Mouse (Mus musculus) gastrocnemius, postnatal 14 days (tissue): ENCODE measurements around the gene Cd68. TPM values are rescaled to one million over a fixed set of nuclear protein-coding genes. Genes with fewer than 3 reads are reported as not detected.
"Not testable (repeated sequence)": the region's sequence is repeated elsewhere in the genome, so short reads cannot be mapped to it uniquely, and the experiment has no call there.

Source experiments
- DNase-seq: peaks from one replicate; pipeline ENCODE4 v3.0.0; 2021; ENCODE audit warnings: mixed read lengths
- intact Hi-C: fragments of 180-260 bp; cut with DNase I; formaldehyde crosslinking; loops from one replicate; pipeline ENCODE4 v1.15.1; 2025; ENCODE audit warnings: low total_unique reads
- microRNA-seq, 2 experiments: library from miRNA; unstranded; fragments of <30 nt; microRNA quantifications; one replicate each; pipeline ENCODE4 v1.2.0; 2021
- total RNA-seq, 2 experiments: library from RNA; stranded (reverse); gene quantifications; 2 replicates each; pipeline ENCODE4 v1.2.3; 2021

Gene Cd68
- total RNA-seq, 2 experiments from 2014 or later, result 4.0 to 4.6 TPM

- intact Hi-C loops, result no loop called here
- DNase-seq, result no peak
Measured at GRCm38 (mm10) chr11:69645860-69646259, 20.1 kb downstream of the Cd68 start.

GRCm38 (mm10) chr11:69635471-69635870 lies 30.5 kb downstream of the Cd68 start:
- intact Hi-C loops, result no loop called here
- DNase-seq, result no peak

- DNase-seq, result peak; percentile 80
- intact Hi-C loops, result no loop called here
Measured at GRCm38 (mm10) chr11:69633128-69633866, 32.7 kb downstream of the Cd68 start.

- intact Hi-C loops, result no loop called here
- DNase-seq, result peak; percentile 100
Measured at GRCm38 (mm10) chr11:69632284-69633089, 33.5 kb downstream of the Cd68 start, which contains the start of gene Fxr2. Gene Fxr2 (plus strand): TSS chr11:69632990.

GRCm38 (mm10) chr11:69629802-69630201 lies 36.2 kb downstream of the Cd68 start:
- intact Hi-C loops, result loop anchor here (5.0 kb wide), 1 partner anchor 37 kb away; the partner anchor contains the start of gene Cd68
- no peak for DNase-seq

GRCm38 (mm10) chr11:69628286-69628685 lies 37.7 kb downstream of the Cd68 start:
- intact Hi-C loops, result loop anchor here (5.0 kb wide), 1 partner anchor 39 kb away; the partner anchor contains the start of gene Cd68
- DNase-seq, result peak; percentile 67

- DNase-seq, intact Hi-C loops: not testable (repeated sequence)
Measured at GRCm38 (mm10) chr11:69624339-69624738, 41.6 kb downstream of the Cd68 start.

- intact Hi-C loops, result no loop called here
- no peak for DNase-seq
Measured at GRCm38 (mm10) chr11:69623006-69623405, 42.9 kb downstream of the Cd68 start.

GRCm38 (mm10) chr11:69622406-69622805 lies 43.5 kb downstream of the Cd68 start:
- intact Hi-C loops, result no loop called here
- no peak for DNase-seq

GRCm38 (mm10) chr11:69621571-69622268 lies 44.2 kb downstream of the Cd68 start, which contains the start of gene Sat2:
Gene Sat2 (plus strand): TSS chr11:69622024.
- peak; percentile 69 for DNase-seq
- intact Hi-C loops, result no loop called here

GRCm38 (mm10) chr11:69620394-69621081 lies 45.4 kb downstream of the Cd68 start:
- DNase-seq, result no peak
- intact Hi-C loops, result no loop called here

GRCm38 (mm10) chr11:69617805-69618204 lies 48.1 kb downstream of the Cd68 start, which contains the start of gene Shbg:
Gene Shbg (minus strand): TSS chr11:69617905.
- DNase-seq, result no peak
- intact Hi-C loops, result no loop called here

GRCm38 (mm10) chr11:69616781-69617180 lies 49.2 kb downstream of the Cd68 start:
- intact Hi-C loops, result no loop called here
- DNase-seq, result no peak

- not testable (repeated sequence) for DNase-seq
- intact Hi-C loops, result loop anchor here (5.0 kb wide), 1 partner anchor 37 kb away; no protein-coding TSS in a partner anchor
Measured at GRCm38 (mm10) chr11:69614257-69614588, 51.7 kb downstream of the Cd68 start.

Small RNAs within 50 kb of the gene (microRNA-seq; reads per million reads assigned to microRNA genes)
- gene Mir1934 (2.5 to 3.2 reads per million in 2 experiments), gene Mir467f (0 reads per million in 2 experiments)

Other genes starting within 250 kb of the Cd68 start
- under 1 TPM; 0.06 to 0.07 TPM for gene Dnah2, start 117.0 kb downstream of the Cd68 start, total RNA-seq
- gene Efnb3, start 105.9 kb downstream of the Cd68 start, total RNA-seq, result 1 to 10 TPM in 1 of 2 experiments, under 1 TPM in 1; 0.71 to 1.3 TPM
- 1 to 10 TPM; 3.5 to 4.0 TPM for gene Wrap53, start 85.9 kb downstream of the Cd68 start, total RNA-seq
- 10 to 100 TPM; 15.2 to 22.7 TPM for gene Trp53, start 85.8 kb downstream of the Cd68 start, total RNA-seq
- gene Atp1b2, start 60.2 kb downstream of the Cd68 start, total RNA-seq, result 100 to 1,000 TPM; 384 to 403 TPM
- gene Shbg, start 48.2 kb downstream of the Cd68 start, total RNA-seq, result under 1 TPM; 0.38 to 0.47 TPM
- gene Sat2, start 44.1 kb downstream of the Cd68 start, total RNA-seq, result 1 to 10 TPM; 4.9 to 5.0 TPM
- gene Fxr2, start 33.2 kb downstream of the Cd68 start, total RNA-seq, result 10 to 100 TPM; 55.3 to 66.5 TPM
- not detected for gene Sox15, start 10.8 kb downstream of the Cd68 start, total RNA-seq
- gene Mpdu1, start 3.5 kb downstream of the Cd68 start, total RNA-seq, result 10 to 100 TPM; 11.8 to 12.1 TPM
- 100 to 1,000 TPM; 141 to 170 TPM for gene Eif4a1, start 6.3 kb upstream of the Cd68 start, total RNA-seq
- 10 to 100 TPM; 22.4 to 23.2 TPM for gene Senp3, start 15.9 kb upstream of the Cd68 start, total RNA-seq
- gene Tnfsf13, start 19.6 kb upstream of the Cd68 start, total RNA-seq, result 1 to 10 TPM; 1.3 to 1.8 TPM
- 10 to 100 TPM; 14.0 to 14.8 TPM for gene Tnfsf12, start 29.7 kb upstream of the Cd68 start, total RNA-seq
- gene Tnfsfm13, start 29.9 kb upstream of the Cd68 start, total RNA-seq, result 1 to 10 TPM; 2.2 to 3.0 TPM
- 10 to 100 TPM; 36.4 to 39.1 TPM for gene Polr2a, start 92.5 kb upstream of the Cd68 start, total RNA-seq
- gene Slc35g3, start 95.8 kb upstream of the Cd68 start, total RNA-seq, result not detected
- 10 to 100 TPM; 18.2 to 21.3 TPM for gene Zbtb4, start 99.8 kb upstream of the Cd68 start, total RNA-seq
- 10 to 100 TPM; 75.5 to 80.7 TPM for gene Chrnb1, start 129.8 kb upstream of the Cd68 start, total RNA-seq
- 1 to 10 TPM; 6.6 to 8.0 TPM for gene Fgf11, start 135.7 kb upstream of the Cd68 start, total RNA-seq
- under 1 TPM; 0.16 to 0.27 TPM for gene Tmem102, start 139.5 kb upstream of the Cd68 start, total RNA-seq
- not detected for gene Gm39566, start 149.1 kb upstream of the Cd68 start, total RNA-seq
- not detected for gene Spem2, start 152.3 kb upstream of the Cd68 start, total RNA-seq
- not detected for gene Spem1, start 156.0 kb upstream of the Cd68 start, total RNA-seq
- gene Nlgn2, start 171.6 kb upstream of the Cd68 start, total RNA-seq, result 1 to 10 TPM; 6.8 to 7.4 TPM
- gene Tmem256, start 172.4 kb upstream of the Cd68 start, total RNA-seq, result 100 to 1,000 TPM; 104 to 108 TPM
- gene Plscr3, start 180.2 kb upstream of the Cd68 start, total RNA-seq, result 10 to 100 TPM; 16.5 to 22.4 TPM
- under 1 TPM in 1 of 2 experiments, not detected in 1; 0.10 TPM for gene Tnk1, start 192.6 kb upstream of the Cd68 start, total RNA-seq
- gene Tmem95, start 211.9 kb upstream of the Cd68 start, total RNA-seq, result not detected
- 1 to 10 TPM; 2.0 TPM for gene Kctd11, start 215.3 kb upstream of the Cd68 start, total RNA-seq
- under 1 TPM; 0.33 to 0.55 TPM for gene Acap1, start 229.4 kb upstream of the Cd68 start, total RNA-seq
- under 1 TPM; 0.62 to 0.84 TPM for gene 2810408A11Rik, start 234.8 kb upstream of the Cd68 start, total RNA-seq
- gene Neurl4, start 234.9 kb upstream of the Cd68 start, total RNA-seq, result 10 to 100 TPM; 27.2 to 29.1 TPM
- 10 to 100 TPM; 21.8 to 24.2 TPM for gene Gps2, start 247.7 kb upstream of the Cd68 start, total RNA-seq